Mouse (Mus musculus): ENCODE results near the gene Chn2. TPM values are rescaled to one million over a fixed set of nuclear protein-coding genes. Genes with fewer than 3 reads are reported as not detected.

The Chn2 gene
- polyA plus RNA-seq, 1 experiment from 2014 or later, result 12.0 TPM

DNA sequence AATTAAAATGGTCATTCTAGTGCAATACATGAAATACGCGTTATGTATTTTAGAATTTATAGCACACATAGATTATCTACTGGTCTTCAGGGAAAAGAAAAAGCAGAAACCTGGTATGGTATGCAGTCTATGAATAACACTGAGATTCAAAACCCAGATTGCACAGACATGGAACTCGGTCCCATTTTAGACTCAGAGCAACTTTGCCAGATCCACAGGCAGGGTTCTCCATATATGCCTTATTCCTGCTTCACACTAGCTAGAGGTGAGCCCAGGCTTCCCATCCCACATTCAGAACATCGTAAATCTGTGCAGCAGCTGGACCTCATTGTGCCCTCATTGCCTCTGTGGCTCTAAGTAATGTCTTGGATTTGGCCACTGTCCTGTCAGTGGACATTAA, 184.2 kb downstream of the Chn2 start:
- no peak overlapping the region for H3K27ac ChIP-seq
- no peak overlapping the region for H3K4me3 ChIP-seq (replicated peaks)
- H3K9me3 ChIP-seq, result no peaks in the 10 kb centered on the region
- WGBS, result 76% methylated on average over 4 of the region's 4 CpGs
- no peaks in the 10 kb centered on the region for H3K36me3 ChIP-seq
- H3K4me2 ChIP-seq, result no peak overlapping the region
- no peak for ATAC-seq (ENCODE audit: insufficient number of reproducible peaks, insufficient read depth, low FRiP score, low TSS enrichment, low read depth)
- H3K9ac ChIP-seq (replicated peaks), result no peak overlapping the region
- H3K4me1 ChIP-seq (replicated peaks), result peaks cover 23% of the 10 kb centered on the region
- H3K27me3 ChIP-seq, result peaks cover 18% of the 10 kb centered on the region

DNA sequence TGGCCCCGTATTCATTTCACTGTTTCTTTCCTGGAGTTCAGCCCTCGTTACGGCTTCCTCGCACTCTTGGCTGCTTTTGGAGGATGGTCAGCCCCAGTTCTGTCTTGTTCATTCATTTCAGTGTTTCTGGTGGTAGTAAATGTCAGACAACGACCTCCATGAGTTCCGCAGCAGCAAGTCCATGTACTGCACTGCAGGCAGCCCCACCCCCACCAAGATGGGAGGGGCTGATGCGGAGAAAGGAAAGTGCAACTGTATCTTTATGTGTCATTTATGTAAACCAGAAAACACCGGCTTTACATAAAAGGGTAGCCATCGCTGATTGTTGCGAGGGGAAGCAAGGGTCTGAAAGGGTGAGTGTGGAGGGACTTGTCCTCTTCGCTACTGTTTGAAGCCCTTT, 185.0 kb downstream of the Chn2 start:
- Histone ChIP-seq H3K4me3 (replicated peaks) (no peak overlapping the region), H3K36me3 (no peaks in the 10 kb centered on the region), H3K4me1 (replicated peaks) (peaks cover 26% of the 10 kb centered on the region), H3K9ac (replicated peaks) (no peak overlapping the region), H3K27ac (no peak overlapping the region), H3K9me3 (no peaks in the 10 kb centered on the region), H3K27me3 (peaks cover 18% of the 10 kb centered on the region), H3K4me2 (0 out of 2 replicates have a peak overlapping the region, but pooled peaks have one; percentile 4)
- ATAC-seq (ENCODE audit: insufficient number of reproducible peaks, insufficient read depth, low FRiP score, low TSS enrichment, low read depth), result no peak
- WGBS, result 44% methylated on average over 11 of the region's 11 CpGs

- ATAC-seq (ENCODE audit: insufficient number of reproducible peaks, insufficient read depth, low FRiP score, low TSS enrichment, low read depth), result no peak
- no peak overlapping the region for H3K9ac ChIP-seq (replicated peaks)
- peaks cover 26% of the 10 kb centered on the region for H3K4me1 ChIP-seq (replicated peaks)
- H3K27me3 ChIP-seq, result peaks cover 18% of the 10 kb centered on the region
- H3K4me2 ChIP-seq, result no peak overlapping the region
- H3K36me3 ChIP-seq, result no peaks in the 10 kb centered on the region
- no peak overlapping the region for H3K27ac ChIP-seq
- 39% methylated on average over 4 of the region's 4 CpGs for WGBS
- H3K9me3 ChIP-seq, result no peaks in the 10 kb centered on the region
- H3K4me3 ChIP-seq (replicated peaks), result no peak overlapping the region
Measured at GRCm38 (mm10) chr6:54225327-54225726, 186.0 kb downstream of the Chn2 start.

DNA sequence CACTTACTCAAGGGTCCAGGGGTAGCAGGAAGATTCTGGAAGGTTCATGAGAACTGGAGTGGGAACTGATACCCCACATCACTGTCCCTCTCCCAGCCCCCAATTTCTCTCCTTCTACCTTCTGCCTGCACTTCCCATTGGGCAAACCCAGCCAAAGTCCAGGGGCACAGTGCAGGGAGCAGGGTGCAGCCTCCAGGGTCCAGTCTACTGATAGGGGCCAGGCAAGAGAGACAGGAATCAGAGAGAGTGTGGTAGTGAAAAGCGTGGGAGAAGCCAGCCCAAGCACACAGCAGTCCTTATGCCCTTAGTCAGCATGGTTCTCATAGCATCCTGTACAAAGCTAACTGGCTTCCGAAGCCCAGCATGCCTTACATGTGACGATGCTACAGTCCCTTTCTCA, 187.7 kb downstream of the Chn2 start:
- H3K27me3 ChIP-seq, result peaks cover 18% of the 10 kb centered on the region
- WGBS, result 86% methylated on average over 3 of the region's 3 CpGs
- H3K4me1 ChIP-seq (replicated peaks), result peaks cover 26% of the 10 kb centered on the region
- H3K9ac ChIP-seq (replicated peaks), result no peak overlapping the region
- no peak overlapping the region for H3K4me3 ChIP-seq (replicated peaks)
- no peak for ATAC-seq (ENCODE audit: insufficient number of reproducible peaks, insufficient read depth, low FRiP score, low TSS enrichment, low read depth)
- H3K9me3 ChIP-seq, result no peaks in the 10 kb centered on the region
- H3K36me3 ChIP-seq, result no peaks in the 10 kb centered on the region
- H3K27ac ChIP-seq, result no peak overlapping the region
- no peak overlapping the region for H3K4me2 ChIP-seq

- WGBS, result 48% methylated on average over 9 of the region's 9 CpGs
- Histone ChIP-seq H3K4me3 (replicated peaks) (no peak overlapping the region), H3K36me3 (no peaks in the 10 kb centered on the region), H3K9ac (replicated peaks) (0 out of 2 replicates have a peak overlapping the region, but pooled peaks have one; percentile 14), H3K4me2 (no peak overlapping the region), H3K27me3 (peaks cover 18% of the 10 kb centered on the region), H3K27ac (peak overlapping the region; percentile 31; the same call in 1 of the 2 replicates), H3K9me3 (no peaks in the 10 kb centered on the region), H3K4me1 (replicated peaks) (peaks cover 26% of the 10 kb centered on the region)
- no peak for ATAC-seq (ENCODE audit: insufficient number of reproducible peaks, insufficient read depth, low FRiP score, low TSS enrichment, low read depth)
Measured at GRCm38 (mm10) chr6:54228421-54228820, 189.1 kb downstream of the Chn2 start.

DNA sequence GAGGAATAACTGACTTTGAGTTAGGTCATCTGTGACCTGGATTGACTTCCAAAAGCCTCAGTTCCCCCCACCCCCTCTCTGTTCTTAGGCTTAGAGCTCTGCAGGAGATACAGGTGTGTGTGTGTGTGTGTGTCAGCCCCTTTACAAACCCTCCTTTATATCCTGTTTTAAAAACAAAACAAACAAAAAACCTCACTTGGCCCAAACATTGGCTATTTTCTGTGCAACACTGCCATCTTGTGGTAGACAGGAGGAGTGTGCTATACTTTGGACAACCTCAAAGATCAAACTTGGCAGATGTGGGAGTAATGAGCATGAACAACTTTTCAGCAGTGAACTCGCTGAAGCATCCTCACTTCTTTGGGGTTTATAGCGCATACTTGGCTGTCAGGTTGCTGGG, 189.5 kb downstream of the Chn2 start:
- WGBS, result 13% methylated on average over 2 of the region's 2 CpGs
- peak; percentile 59; the same call in 1 of the 2 replicates for ATAC-seq (ENCODE audit: insufficient number of reproducible peaks, insufficient read depth, low FRiP score, low TSS enrichment, low read depth)

GRCm38 (mm10) chr6:54231769-54232558, 192.6 kb downstream of the Chn2 start:
- H3K27me3 ChIP-seq, result peaks cover 7% of the 10 kb centered on the region
- H3K9ac ChIP-seq (replicated peaks), result no peak overlapping the region
- no peak for ATAC-seq (ENCODE audit: insufficient number of reproducible peaks, insufficient read depth, low FRiP score, low TSS enrichment, low read depth)
- no peak overlapping the region for H3K4me2 ChIP-seq
- WGBS, result 77% methylated on average over 13 of the region's 13 CpGs
- no peak overlapping the region for H3K27ac ChIP-seq
- H3K9me3 ChIP-seq, result no peaks in the 10 kb centered on the region
- H3K36me3 ChIP-seq, result no peaks in the 10 kb centered on the region
- peaks cover 10% of the 10 kb centered on the region for H3K4me1 ChIP-seq (replicated peaks)
- H3K4me3 ChIP-seq (replicated peaks), result no peak overlapping the region

More for the DNA sequence above, 189.5 kb downstream of the Chn2 start:
- no peak overlapping the region for H3K27ac ChIP-seq
- no peak overlapping the region for H3K4me2 ChIP-seq
- H3K4me1 ChIP-seq (replicated peaks), result peaks cover 26% of the 10 kb centered on the region
- H3K9me3 ChIP-seq, result no peaks in the 10 kb centered on the region
- H3K4me3 ChIP-seq (replicated peaks), result no peak overlapping the region
- H3K27me3 ChIP-seq, result peaks cover 18% of the 10 kb centered on the region
- H3K9ac ChIP-seq (replicated peaks), result no peak overlapping the region
- H3K36me3 ChIP-seq, result no peaks in the 10 kb centered on the region

DNA sequence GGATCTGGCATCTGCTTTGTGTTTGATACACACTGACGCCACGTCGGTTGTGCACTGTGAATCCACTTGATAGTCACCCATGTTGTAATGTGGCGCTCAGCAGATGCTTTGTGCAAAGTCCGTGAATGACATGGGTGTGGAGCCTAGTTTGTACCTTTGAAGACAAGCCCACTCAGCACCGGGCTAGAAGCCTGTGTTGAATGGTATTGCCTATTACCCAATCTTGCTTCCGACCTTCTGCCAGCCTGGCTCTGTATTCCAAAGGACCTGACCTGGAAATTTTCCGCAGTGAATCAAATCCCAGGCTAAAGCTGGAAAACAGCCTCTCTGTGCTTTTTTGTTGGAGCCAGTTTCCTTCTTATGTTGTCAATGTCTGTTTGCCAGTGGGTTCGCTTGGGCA, 197.1 kb downstream of the Chn2 start:
- no peak overlapping the region for H3K27ac ChIP-seq
- no peak overlapping the region for H3K9ac ChIP-seq (replicated peaks)
- peaks cover 8% of the 10 kb centered on the region for H3K9me3 ChIP-seq
- H3K4me1 ChIP-seq (replicated peaks), result no peaks in the 10 kb centered on the region
- H3K36me3 ChIP-seq, result no peaks in the 10 kb centered on the region
- no peak overlapping the region for H3K4me3 ChIP-seq (replicated peaks)
- H3K27me3 ChIP-seq, result no peaks in the 10 kb centered on the region
- 90% methylated on average over 9 of the region's 9 CpGs for WGBS
- H3K4me2 ChIP-seq, result no peak overlapping the region
- ATAC-seq (ENCODE audit: insufficient number of reproducible peaks, insufficient read depth, low FRiP score, low TSS enrichment, low read depth), result no peak

- Histone ChIP-seq H3K27me3 (no peaks in the 10 kb centered on the region), H3K9me3 (peaks cover 8% of the 10 kb centered on the region), H3K4me2 (no peak overlapping the region), H3K4me1 (replicated peaks) (0 out of 2 replicates have a peak, but pooled peaks cover 3% of the 10 kb centered on the region), H3K9ac (replicated peaks) (no peak overlapping the region), H3K27ac (no peak overlapping the region), H3K4me3 (replicated peaks) (no peak overlapping the region), H3K36me3 (no peaks in the 10 kb centered on the region)
- ATAC-seq (ENCODE audit: insufficient number of reproducible peaks, insufficient read depth, low FRiP score, low TSS enrichment, low read depth), result no peak
- WGBS, result 86% methylated on average over 5 of the region's 5 CpGs
Measured at GRCm38 (mm10) chr6:54241761-54242160, 202.4 kb downstream of the Chn2 start.

DNA sequence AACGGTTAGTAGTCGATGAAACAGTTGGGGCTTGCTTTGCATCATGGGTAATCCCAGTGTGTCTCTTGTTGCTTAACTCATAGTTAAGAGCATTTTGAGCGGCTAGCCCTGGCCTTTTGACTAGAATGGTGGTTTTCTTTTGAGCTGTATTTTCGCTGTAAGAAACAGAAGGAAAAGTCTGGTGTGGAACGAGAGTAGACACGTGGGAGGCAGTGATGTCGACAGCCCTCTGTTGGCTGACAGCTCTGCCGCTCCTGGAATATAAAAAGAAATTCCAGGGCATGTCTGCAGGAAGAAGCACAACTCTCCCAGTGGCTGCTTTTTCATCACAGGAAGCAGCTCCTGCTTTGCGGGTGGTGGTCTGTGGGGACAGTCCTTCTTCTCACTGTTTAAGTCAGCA, 202.9 kb downstream of the Chn2 start:
- no peak for ATAC-seq (ENCODE audit: insufficient number of reproducible peaks, insufficient read depth, low FRiP score, low TSS enrichment, low read depth)
- Histone ChIP-seq H3K4me3 (replicated peaks) (no peak overlapping the region), H3K36me3 (no peaks in the 10 kb centered on the region), H3K27me3 (no peaks in the 10 kb centered on the region), H3K9ac (replicated peaks) (no peak overlapping the region), H3K9me3 (peaks cover 8% of the 10 kb centered on the region), H3K27ac (no peak overlapping the region), H3K4me1 (replicated peaks) (0 out of 2 replicates have a peak, but pooled peaks cover 3% of the 10 kb centered on the region), H3K4me2 (no peak overlapping the region)
- WGBS, result 74% methylated on average over 9 of the region's 9 CpGs

DNA sequence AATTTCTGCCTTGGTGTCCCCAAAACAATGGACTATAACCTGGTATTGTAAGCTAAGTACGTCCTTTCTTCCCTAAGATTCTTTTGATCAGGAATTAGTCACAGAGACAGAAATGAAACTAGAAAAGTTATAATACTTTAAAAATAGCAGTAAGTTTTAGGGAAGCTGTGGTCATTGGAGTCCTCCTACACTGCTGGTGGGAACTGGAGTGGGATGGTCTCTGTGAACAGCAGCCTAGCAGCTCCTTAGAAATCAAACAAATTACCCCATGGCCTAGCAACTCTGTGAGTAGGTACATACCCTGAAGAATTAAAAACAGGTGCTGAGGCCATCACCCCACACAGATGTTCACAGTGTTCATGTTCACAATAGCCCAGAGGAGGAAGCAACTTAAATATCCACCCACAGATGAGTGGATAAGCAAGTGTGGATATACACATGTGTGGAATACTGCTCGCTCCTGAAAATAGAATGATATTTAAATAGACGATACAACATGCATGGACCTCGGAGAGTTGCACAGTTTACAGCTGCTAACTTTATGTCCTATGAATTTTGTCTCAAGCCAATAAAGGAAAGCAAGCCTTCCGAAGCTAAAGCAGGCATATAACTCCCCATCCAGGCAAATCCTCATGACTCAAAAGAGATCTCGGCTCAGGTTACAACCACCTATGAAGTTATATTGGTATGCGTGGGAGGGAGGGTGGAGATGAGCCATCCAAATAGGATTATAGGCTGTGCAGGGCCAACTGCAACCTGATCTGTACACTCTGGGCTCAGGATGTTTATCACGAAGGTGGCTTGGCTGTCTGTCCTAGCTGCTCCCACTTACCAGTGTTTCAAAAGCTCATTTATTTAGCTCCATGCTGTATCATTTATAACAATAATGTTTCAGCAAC, 209.2 kb downstream of the Chn2 start:
- H3K27ac ChIP-seq, result 0 out of 2 replicates have a peak overlapping the region, but pooled peaks have one; percentile 41
- ATAC-seq (ENCODE audit: insufficient number of reproducible peaks, insufficient read depth, low FRiP score, low TSS enrichment, low read depth), result 0 out of 2 replicates have a peak, but pooled peaks have one; percentile 56
- no peaks in the 10 kb centered on the region for H3K36me3 ChIP-seq
- H3K9ac ChIP-seq (replicated peaks), result no peak overlapping the region
- no peak overlapping the region for H3K4me2 ChIP-seq
- WGBS, result 30% methylated on average over 8 of the region's 8 CpGs
- no peaks in the 10 kb centered on the region for H3K27me3 ChIP-seq
- no peak overlapping the region for H3K4me3 ChIP-seq (replicated peaks)
- peaks cover 30% of the 10 kb centered on the region for H3K4me1 ChIP-seq (replicated peaks)
- H3K9me3 ChIP-seq, result no peaks in the 10 kb centered on the region
